Mouse (Mus musculus): ENCODE measurements around the gene Olfr155.

Gene Olfr155

DNA sequence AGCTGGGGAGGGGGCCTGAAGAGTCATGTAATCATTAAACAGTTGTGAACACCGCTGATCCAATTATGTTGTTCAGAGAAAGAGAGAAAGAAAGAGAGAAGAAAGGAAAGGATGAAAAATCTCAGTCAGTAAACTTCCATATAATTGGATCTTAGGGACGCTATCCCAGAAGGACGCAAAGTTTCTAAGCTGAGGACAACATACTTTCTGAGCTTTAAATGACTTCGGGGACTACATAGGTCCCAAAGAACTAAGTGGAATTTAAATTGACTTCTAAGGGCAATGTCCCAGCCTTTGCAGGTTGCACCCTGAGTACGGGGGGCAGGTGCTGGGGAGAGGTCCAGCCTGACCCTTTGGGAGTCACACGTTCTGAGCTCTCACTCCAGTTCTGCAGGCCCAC lies at the start of gene Olfr155:
TSS of gene Olfr155 (plus strand) at position 301 of the 400 bp plus-strand sequence.
- no peak for DNase-seq (ENCODE audit: low spot score in 2 of 2)

DNA sequence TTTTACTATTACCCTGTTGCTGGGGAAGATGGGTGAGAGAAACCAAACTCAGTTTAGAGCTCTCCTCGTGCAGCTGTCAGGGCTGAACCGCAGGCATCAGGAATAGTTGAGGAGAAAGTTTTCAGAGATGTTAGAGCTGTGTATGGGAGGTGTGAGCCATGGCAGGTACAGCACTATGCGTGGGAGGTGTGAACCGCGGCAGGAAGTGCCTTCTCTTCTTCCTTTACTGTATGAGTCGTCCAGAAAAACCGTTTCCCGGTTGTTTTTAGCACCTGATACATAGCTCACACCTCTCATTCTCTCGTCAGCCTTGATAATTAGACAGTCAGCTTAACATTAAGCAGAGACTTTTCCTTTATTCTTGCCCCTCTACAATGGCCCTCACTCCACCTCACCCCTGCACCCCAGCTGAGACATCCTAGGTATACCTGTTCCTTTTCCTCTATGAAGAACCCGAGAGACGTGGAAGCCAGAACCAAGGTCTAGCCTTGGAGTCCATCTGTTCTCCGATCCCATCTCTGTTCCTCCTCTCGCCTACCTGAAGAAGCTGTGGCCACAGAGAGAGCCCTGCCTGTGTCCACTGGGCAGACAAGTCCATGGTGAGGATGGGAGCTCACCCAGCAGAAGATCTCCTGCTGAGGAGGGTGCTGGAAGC lies 28.3 kb upstream of the Olfr155 start:
- DNase-seq (ENCODE audit: low spot score in 2 of 2) = no peak

DNA sequence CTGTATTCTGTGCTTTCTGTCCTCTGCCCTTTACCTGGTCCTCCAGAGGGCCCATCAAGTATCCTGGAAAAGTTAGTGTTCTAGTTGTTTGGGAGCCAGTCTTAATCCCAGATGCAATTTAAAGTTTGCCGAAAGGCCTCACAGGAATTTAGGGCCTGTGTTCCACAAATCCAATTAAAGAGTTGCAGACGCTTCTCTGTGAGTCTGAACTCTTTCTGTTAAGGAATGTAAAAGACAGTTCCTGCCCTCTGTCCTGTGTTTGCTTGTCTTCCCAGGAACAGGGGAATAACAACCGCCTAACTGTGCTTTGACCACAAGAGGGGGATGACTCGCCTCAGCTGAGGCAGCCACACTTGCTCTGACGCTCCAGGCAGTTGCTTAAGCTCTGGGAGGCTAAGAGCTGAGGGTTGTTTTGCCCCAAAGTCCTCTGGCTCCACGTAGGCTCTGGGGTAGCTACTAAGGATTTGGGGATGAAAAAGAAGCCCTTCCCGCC lies 27.5 kb upstream of the Olfr155 start, which contains the start of gene Olfr156:
TSS of gene Olfr156 (minus strand) at position 51 of the 493 bp plus-strand sequence.
- DNase-seq (ENCODE audit: low spot score in 2 of 2) = peak in 1 of 2 experiments; percentile 4

DNA sequence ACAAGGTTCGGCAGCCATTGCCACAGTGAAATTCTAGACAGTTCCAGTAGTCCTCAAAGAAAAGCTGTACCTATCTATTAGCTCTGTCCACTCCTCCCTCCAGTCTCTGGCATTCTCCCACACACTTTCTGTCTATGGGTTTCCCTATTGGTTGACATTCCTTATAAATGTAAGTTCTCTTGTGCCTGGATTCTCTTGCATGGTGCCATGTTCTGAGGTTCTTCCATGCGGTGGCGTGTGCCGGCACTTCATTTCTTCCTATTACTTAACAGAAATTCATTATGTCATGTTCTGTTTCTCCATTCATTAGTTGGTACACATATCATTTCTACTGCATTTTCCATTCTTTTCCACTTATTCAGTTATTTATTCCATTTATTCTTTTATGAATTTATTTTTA lies 22.6 kb upstream of the Olfr155 start:
- no peak for DNase-seq (ENCODE audit: low spot score in 2 of 2)

DNA sequence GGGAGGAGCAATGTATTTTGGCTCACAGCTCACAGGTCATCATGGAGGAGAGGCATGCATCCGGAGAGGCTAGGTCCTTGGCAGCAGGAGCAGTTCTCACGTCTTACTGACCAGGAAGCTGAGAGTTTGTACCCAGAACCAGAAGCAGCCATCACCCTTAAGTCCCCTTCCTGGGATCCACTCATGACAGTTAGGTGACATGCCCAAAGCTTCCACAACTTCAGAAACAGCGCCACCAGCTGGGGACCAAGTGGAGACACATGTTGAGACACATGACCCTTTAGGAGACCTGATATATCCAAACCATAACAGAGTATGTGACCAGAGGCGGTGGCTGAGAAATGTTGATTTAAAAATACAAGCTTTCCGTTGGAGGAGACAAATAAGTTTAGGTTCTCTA lies 19.3 kb upstream of the Olfr155 start:
- no peak for DNase-seq (ENCODE audit: low spot score in 2 of 2)

DNA sequence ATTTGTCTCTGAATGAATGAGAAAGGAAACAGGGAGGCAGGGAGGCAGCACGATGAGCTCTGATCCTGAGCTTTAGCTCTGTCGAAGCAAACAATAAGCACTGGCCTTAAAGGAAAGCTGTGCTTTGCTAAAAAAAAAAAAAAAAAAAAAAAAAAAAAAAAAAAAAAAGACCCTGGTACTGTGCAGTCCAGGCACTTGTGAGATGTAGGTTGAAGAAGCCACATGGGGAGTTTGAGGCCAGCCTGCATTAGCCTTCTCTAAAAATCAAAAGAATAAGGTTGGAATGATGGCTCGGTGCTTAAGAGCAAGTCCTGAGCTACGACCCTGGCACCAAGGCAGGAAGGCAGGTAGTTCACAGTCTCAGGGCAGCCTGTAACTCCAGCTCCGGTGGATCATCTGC lies 17.6 kb upstream of the Olfr155 start:
- DNase-seq (ENCODE audit: low spot score in 2 of 2) = no peak

DNA sequence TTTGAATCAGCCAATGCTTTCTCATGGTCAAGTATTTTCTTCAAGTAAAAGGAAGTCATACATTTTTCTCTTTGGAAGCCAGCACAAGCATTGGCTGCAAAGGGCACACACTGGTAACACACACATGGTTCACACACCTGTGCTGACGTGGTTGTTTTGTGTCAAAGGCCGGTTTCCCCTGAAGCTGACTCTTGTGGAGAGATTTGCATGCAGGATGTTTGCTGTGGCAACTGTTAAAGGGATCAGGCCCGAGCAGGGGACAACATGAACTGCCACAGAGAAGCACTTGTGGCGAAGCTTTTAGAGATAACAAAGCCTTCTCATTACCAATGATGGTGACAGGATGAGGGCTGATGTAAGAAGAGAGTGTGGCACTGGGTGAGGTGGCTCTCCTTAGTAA lies 16.6 kb upstream of the Olfr155 start:
- no peak for DNase-seq (ENCODE audit: low spot score in 2 of 2)

DNA sequence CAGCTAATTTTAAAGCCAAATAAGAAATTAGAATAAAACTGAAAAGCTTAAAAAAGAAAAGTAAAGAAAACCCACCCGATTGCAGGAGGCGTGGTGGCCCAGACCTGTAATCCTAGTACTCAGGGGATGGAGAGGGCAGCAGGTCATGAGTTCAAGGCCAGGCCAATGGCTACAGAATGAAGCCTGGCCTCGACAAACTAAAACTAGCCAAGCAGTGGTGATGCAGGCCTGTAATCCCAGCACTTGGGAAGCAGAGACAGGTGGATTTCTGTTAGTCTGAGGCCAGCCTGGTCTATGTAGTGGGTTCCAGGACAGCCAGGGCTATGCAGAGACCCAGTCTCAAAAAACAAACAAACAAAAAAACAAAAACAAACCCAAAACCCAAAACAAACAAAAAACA lies 13.0 kb upstream of the Olfr155 start:
- no peak for DNase-seq (ENCODE audit: low spot score in 2 of 2)

DNA sequence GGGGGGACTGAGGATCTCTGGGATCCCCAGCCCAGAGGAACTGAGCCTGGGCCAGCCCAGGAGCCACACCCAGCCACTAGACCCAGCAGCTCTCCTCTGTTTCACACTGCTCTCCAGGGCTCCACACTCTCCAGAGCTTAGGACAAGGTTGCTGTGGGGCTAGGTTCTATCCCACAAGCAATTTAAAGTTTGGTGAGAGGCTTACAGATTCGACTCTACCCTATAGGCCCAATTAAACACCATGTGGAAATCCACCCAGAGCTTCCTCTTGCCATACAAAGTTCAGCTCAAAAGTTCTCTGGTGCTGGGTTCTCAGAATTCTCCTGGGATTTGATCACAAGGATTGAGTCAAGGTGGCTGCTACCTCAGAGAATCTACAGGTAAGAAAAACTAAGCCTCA lies 11.3 kb upstream of the Olfr155 start, which contains the start of gene Olfr157:
TSS of gene Olfr157 (minus strand) at position 101 of the 400 bp plus-strand sequence.
- DNase-seq (ENCODE audit: low spot score in 2 of 2) = no peak

DNA sequence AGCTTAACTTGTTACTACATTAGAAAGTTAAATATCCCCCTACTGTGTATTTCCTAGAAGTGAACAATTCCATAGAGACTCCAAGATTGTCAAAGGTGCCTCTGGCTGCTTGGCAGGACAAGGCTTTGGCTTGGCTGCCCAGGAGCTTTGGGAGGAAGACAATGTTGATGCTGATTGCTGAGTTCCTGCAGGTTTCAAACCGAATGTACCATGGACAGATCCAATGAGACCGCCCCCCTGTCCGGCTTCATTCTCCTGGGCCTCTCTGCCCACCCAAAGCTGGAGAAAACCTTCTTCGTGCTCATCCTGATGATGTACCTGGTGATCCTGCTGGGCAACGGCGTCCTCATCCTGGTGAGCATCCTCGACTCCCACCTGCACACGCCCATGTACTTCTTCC lies 2.7 kb downstream of the Olfr155 start:
- no peak for DNase-seq (ENCODE audit: low spot score in 2 of 2)

DNA sequence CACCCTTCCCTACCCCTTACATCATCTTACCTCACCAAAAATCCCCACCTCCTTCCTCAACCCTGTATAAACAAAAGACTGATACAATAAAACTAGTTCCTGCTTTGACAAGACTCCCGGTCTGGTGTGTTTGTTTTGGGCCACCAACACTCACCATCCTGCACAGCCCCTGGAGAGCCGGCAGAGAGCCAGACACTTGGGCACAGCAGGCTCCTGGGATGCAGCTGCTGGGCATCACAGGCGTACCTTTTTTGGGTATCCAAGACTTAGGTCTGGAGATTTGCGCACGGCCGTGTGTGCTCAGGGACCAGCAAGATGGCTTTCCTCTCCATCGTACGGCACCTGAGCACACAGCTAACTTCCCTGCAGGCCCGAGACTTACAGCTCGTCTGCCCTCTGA lies 8.5 kb downstream of the Olfr155 start:
- peak in 1 of 2 experiments; percentile 17 for DNase-seq (ENCODE audit: low spot score in 2 of 2)

DNA sequence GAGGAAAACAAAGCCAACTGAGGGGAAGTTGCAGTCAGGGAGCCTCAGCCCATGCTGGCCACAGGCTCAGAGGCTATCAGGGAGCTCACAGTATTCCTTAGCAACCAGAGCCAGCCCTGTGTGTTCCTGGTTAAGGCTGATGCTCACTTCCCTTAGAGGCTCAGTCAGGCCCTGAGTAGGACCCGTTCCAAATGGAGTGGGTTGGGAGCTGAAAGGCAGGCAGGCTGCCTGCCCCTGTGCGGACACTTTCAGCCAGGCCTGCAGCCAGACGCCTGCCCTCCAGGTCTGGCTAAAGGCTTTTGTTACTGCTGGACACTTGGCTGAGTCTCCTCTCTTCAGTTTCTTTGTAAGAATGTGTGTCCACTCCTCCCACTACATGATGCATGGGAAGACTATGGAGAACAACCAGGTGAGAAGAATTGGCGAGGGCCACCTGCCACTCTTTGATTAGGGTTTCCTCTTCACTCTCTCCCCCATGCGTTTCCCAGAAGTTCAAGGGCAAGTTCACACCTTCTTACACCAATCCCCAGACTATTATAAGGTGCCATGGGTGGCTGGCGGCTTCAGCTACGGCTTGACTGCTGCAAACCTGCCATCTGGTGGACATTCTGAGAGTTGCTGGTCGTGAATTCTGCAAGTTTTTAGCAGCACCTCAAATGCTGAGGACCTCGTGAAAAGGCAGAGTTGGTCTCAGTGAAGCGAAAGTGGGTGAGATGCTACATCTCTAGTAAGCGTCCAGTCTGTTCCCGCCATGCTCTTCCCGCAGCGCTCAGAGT lies 9.6 kb downstream of the Olfr155 start:
- peak in 1 of 2 experiments; percentile 37 for DNase-seq (ENCODE audit: low spot score in 2 of 2)

DNA sequence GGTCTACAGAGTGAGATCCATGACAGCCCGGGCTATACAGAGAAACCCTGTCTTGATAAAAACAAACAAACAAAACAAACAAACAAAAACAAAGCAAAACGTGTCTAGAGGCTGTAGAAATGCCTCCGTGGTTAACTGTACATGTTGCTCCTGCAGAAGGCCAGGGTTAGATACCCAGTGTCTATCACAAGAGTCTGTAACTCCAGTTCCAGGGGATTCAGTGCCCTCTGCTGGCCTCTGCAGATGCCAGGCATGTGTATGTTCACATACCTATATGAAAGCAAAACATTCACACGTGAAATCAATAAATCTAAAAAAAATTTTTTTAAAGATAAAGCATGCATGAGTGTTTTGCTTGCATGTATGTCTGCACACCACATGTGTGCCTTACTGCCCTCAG lies 11.9 kb downstream of the Olfr155 start:
- no peak for DNase-seq (ENCODE audit: low spot score in 2 of 2)

DNA sequence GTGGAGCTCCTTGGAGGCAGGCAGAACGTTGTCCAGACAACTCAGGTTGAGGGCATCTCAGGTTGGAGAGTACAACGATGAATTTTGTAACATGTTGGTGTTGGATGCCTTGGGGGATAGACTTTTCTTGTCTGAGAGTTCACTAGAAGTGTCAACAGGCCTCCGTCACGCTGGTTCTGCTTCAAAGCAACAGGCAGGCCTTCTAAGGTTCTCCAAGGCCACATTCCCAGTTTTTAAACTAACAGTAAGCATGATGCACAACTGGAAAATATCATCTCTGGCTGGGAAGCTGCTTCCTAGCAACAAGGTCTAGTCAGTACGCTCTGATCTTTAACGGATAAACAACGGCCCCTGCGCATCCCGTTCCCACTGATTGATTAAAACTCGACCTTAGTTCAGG lies 18.5 kb downstream of the Olfr155 start:
- DNase-seq (ENCODE audit: low spot score in 2 of 2) = no peak

DNA sequence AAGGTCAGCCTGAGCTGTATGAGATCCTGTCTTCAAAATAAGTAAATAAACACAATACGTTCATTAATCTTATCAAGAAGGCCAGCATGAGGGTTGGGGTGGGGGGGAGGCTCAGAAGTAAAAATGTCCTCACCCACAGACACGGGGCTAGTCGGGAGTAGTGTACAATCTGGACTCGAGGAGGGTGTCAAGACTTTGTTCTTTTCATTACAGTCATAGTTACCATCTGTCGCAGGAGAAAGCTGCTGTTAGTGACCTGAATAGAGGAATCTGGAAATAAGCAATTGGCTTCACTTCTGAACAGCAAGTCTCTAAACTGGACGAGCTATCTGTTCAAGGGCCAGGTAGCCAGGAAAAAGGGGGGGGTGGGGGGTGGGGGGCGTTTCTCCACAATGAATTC lies 23.1 kb downstream of the Olfr155 start:
- no peak for DNase-seq (ENCODE audit: low spot score in 2 of 2)

DNA sequence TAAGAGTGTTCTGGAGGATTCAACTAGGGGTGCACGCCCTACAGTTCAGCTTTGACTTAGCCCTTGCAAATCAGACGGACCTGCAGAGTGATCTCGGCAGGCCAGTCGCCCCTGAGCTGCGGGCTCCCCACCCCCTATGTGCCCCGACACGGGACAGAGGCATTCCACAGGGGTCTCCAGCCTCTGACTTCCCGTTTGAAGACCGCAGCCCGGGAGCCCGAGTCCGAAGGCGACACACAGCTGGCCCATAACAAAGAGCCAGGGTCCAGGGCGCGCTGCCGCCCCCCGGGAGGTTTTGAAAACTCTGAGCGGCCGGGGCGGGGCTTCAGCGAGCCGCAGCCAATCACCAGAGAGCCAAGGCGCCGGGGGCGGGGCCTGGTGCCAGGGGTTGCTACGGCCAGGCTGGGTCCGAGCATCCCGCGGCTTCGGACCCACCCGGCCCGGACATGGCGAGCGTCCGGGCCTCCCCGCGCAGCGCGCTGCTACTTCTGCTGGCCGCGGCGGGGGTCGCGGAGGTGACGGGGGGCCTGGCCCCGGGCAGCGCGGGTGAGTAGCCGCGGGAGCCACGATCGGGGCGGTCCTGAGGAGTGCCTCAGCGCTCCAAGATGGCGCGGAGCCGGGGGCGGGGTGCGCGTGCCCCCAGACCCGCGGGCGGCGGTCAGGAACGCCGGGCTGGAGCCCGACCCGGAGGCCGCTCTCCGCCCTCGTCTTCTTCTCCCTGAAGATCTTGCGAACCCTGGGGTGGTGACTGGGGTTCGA lies 24.0 kb downstream of the Olfr155 start, which contains the start of gene Reck:
TSS of gene Reck (plus strand) at position 371 of the 759 bp plus-strand sequence.
- peak; percentile 66 to 83 for DNase-seq (ENCODE audit: low spot score in 2 of 2)

DNA sequence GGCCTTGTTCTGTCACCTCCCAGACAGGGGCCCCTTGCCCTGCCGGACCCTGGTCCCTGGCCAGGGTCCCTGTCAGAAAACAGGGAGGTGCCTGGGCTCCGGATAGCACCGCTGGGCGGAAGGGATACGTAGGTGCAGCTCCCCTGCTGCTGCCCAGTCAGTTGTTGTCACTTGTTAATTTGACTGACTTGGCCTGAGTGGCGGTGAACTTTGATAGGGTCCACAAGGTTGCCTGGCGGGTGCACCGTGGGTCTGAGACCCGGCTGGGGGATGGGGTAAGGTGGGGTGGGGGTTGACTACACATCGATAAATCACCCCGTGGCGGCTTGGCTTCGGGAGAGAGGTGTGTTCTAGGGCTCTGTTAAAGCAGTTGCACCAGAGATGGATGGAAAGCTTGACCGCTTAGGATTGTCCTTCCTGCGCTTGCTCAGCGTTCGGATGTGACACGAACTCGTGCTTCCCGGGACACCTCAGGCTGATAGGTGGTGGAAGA lies 24.6 kb downstream of the Olfr155 start:
- peak in 1 of 2 experiments; percentile 28 for DNase-seq (ENCODE audit: low spot score in 2 of 2)

DNA sequence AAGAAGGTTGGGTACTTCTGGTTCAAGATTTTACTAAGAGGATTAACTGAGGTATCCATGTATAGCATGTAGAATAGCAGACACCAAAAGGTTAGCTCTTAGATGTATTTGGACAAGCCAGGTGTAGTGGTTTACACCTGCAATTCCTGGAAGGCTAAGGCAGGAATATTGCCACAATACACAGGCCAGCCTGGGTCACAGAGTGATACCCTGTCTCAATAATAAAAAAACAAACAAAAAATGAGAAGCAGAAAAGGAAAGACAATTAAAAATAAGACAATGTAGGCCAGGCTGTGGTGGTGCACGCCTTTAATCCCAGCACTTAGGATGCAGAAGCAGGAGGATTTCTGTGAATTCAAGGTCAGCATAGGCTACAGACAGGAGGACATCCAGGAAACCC lies 25.9 kb downstream of the Olfr155 start:
- DNase-seq (ENCODE audit: low spot score in 2 of 2) = no peak

DNA sequence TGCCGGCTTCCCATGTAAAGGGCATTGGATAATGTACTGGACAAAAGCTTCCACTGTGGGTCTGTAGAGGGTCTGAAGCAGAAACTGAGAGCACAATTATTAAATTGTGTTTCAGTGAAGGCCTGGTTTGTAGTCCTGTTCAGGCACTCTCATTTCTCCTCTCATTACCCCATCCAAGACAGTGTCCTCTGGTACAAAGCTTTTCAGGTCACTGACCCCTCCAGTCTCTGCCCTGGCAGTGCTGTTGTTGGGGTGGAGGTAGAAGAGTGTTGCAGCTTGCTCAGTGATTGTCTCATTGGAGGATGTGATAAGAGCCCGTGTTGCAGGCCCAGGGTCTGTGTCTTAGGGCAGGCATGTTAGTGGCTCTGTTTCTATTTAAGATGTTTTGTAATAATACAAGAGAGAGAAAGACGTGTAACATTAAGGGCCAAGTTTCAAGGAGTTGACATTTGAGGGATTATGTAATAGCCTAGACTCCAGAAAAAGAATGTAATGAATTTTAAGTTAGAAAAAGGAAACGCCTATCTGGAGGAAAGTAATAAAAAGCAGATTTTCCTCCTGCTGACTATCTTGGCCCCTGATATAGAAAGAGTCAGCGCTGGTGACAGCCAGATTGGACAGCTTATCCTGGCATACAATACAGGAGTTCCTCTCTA lies 26.9 kb downstream of the Olfr155 start:
- DNase-seq (ENCODE audit: low spot score in 2 of 2) = no peak

DNA sequence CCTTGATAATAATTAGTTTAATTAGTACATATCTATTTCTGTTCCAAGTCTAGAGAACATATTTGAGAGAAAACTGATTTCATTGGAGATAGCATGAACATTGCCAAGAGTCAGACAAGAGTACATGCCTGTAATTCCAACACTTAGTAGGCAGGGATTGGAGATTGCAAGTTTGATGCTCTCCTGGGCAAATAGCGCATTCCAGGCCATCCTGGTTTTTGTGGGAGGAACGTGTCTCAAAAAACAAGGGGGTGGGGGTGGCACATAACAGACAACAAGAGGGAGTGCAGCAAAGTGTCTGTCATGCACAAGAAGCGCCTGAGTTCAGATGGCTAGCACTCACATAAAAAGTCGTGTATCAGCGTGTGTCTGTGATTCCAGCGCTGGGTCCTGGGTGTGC lies 28.2 kb downstream of the Olfr155 start:
- no peak for DNase-seq (ENCODE audit: low spot score in 2 of 2)

DNA sequence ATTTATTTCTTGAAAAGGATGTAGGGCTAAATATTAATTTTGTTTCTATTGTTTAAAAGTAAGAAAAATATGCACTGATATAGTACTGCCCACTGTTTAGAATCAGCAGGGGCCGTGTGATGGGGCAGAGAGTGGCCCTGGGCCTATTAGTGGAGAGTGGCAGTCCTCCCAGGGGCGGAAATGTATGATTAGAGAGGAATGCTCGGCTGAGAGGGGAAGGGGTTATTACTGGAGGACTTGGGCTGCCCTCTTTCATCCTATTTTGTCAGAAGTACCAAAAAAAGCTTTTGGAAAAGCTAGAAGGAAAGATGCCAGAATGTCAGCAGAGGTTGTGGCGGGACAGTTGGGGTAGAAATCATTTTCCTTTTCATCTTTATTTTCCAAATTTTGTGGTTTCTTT lies 32.8 kb downstream of the Olfr155 start:
- DNase-seq (ENCODE audit: low spot score in 2 of 2) = no peak
